Mouse (Mus musculus): ENCODE data around the gene Lmbr1. TPM values are rescaled to one million over a fixed set of nuclear protein-coding genes. Genes with fewer than 3 reads are reported as not detected.

Lmbr1 gene
- polyA plus RNA-seq, 1 experiment from 2014 or later: 14.8 TPM

DNA sequence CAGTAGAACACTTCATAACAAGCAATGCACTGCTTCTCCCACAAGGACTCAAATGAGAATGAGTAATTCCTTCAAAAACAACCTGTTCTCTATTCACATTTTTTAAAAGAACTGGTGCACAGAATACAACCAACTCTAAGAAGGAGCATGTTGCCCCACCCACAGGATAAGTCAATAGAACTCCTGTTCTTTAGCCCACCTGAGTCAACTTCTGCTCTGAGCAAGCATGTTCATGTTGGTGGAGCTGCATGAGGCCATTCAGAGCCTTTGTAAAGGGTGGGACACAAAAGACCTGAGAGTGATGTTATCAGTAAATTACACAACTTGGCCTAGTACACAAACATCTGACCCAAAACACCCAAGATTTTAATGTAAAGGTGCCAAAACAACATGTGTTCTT, 139.8 kb downstream of the Lmbr1 start:
- no peak overlapping the region for H3K27ac ChIP-seq (ENCODE audit: low read depth, low read length)
- DNase-seq (ENCODE audit: low spot score): no peak

DNA sequence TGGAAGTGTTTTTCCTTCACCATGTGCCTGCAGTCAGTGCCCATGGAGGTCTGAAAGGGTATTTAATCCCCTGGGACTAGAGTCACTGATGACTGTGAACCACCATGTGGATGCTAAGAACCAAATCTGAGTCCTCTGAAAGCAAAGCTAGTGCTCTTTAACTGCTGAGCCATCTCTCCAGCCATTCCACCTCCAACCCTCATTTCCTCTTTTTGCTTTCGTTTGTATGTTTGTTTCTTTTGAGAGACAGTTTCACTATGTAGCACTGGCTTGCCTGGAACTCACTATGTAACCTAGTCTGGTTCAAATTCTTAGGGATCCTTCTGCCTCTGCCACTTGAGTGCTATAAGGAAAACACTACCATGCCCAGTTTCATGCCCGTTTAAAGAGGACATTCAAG, 147.7 kb downstream of the Lmbr1 start:
- H3K27me3 ChIP-seq (ENCODE audit: control insufficient read depth, insufficient read depth, low read length): no peaks in the 10 kb centered on the region
- H3K4me3 ChIP-seq (ENCODE audit: low read depth, low read length): no peak overlapping the region
- DNase-seq (ENCODE audit: low spot score) (no peak), ATAC-seq (ENCODE audit: insufficient read depth, low FRiP score, low TSS enrichment) (no peak)
- H3K36me3 ChIP-seq (ENCODE audit: control insufficient read depth, insufficient read depth, low read length): no peaks in the 10 kb centered on the region
- WGBS: 80% methylated on average over 2 of the region's 2 CpGs
- no peaks in the 10 kb centered on the region for H3K9me3 ChIP-seq (ENCODE audit: control insufficient read depth, low read length)
- H3K4me2 ChIP-seq (ENCODE audit: low read depth): no peak overlapping the region
- H3K27ac ChIP-seq (ENCODE audit: low read depth, low read length): no peak overlapping the region
- H3K9ac ChIP-seq (ENCODE audit: low read length): no peak overlapping the region
- no peaks in the 10 kb centered on the region for H3K4me1 ChIP-seq (ENCODE audit: control insufficient read depth, insufficient read depth, low read length)

More for the DNA sequence above, 139.8 kb downstream of the Lmbr1 start:
- Histone ChIP-seq H3K4me2 (ENCODE audit: low read depth) (no peak overlapping the region), H3K36me3 (ENCODE audit: control insufficient read depth, insufficient read depth, low read length) (no peaks in the 10 kb centered on the region), H3K9ac (ENCODE audit: low read length) (no peak overlapping the region), H3K4me1 (ENCODE audit: control insufficient read depth, insufficient read depth, low read length) (no peaks in the 10 kb centered on the region), H3K4me3 (ENCODE audit: low read depth, low read length) (no peak overlapping the region), H3K9me3 (ENCODE audit: control insufficient read depth, low read length) (no peaks in the 10 kb centered on the region), H3K27me3 (ENCODE audit: control insufficient read depth, insufficient read depth, low read length) (no peaks in the 10 kb centered on the region)
- ATAC-seq (ENCODE audit: insufficient read depth, low FRiP score, low TSS enrichment): no peak

GRCm38 (mm10) chr5:29224089-29224488, 154.1 kb downstream of the Lmbr1 start:
- H3K4me2 ChIP-seq (ENCODE audit: low read depth): no peak overlapping the region
- H3K9me3 ChIP-seq (ENCODE audit: control insufficient read depth, low read length): no peaks in the 10 kb centered on the region
- 93% methylated on average over 7 of the region's 7 CpGs for WGBS
- H3K4me1 ChIP-seq (ENCODE audit: control insufficient read depth, insufficient read depth, low read length): no peaks in the 10 kb centered on the region
- no peak overlapping the region for H3K9ac ChIP-seq (ENCODE audit: low read length)
- DNase-seq (ENCODE audit: low spot score): no peak
- no peaks in the 10 kb centered on the region for H3K36me3 ChIP-seq (ENCODE audit: control insufficient read depth, insufficient read depth, low read length)
- no peak overlapping the region for H3K27ac ChIP-seq (ENCODE audit: low read depth, low read length)
- no peak overlapping the region for H3K4me3 ChIP-seq (ENCODE audit: low read depth, low read length)
- no peak for ATAC-seq (ENCODE audit: insufficient read depth, low FRiP score, low TSS enrichment)
- no peaks in the 10 kb centered on the region for H3K27me3 ChIP-seq (ENCODE audit: control insufficient read depth, insufficient read depth, low read length)

DNA sequence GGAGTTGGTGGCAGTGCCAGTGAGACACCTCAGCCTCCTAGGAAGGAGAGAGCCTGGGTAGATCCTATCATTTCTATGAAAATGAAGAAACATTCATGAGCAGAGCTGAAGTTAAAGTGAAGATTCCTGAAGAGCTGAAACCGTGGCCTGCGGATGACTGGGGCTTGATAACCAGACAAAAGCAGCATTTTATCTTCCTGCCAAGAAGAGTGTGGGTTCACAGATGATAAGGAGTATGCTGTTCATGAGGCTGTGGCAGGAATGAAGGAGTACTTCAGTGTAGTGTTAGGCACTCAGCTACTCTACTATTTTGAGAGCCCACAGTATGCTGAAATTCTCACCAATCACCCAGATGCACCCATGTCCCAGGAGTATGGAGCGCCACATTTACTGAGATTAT, 160.2 kb downstream of the Lmbr1 start:
- WGBS: 91% methylated on average over 3 of the region's 3 CpGs
- DNase-seq (ENCODE audit: low spot score): no peak
- ATAC-seq (ENCODE audit: insufficient read depth, low FRiP score, low TSS enrichment): no peak
- Histone ChIP-seq H3K4me2 (ENCODE audit: low read depth) (no peak overlapping the region), H3K4me3 (ENCODE audit: low read depth, low read length) (no peak overlapping the region), H3K36me3 (ENCODE audit: control insufficient read depth, insufficient read depth, low read length) (no peaks in the 10 kb centered on the region), H3K27ac (ENCODE audit: low read depth, low read length) (no peak overlapping the region), H3K9me3 (ENCODE audit: control insufficient read depth, low read length) (no peaks in the 10 kb centered on the region), H3K4me1 (ENCODE audit: control insufficient read depth, insufficient read depth, low read length) (no peaks in the 10 kb centered on the region), H3K27me3 (ENCODE audit: control insufficient read depth, insufficient read depth, low read length) (no peaks in the 10 kb centered on the region), H3K9ac (ENCODE audit: low read length) (no peak overlapping the region)

DNA sequence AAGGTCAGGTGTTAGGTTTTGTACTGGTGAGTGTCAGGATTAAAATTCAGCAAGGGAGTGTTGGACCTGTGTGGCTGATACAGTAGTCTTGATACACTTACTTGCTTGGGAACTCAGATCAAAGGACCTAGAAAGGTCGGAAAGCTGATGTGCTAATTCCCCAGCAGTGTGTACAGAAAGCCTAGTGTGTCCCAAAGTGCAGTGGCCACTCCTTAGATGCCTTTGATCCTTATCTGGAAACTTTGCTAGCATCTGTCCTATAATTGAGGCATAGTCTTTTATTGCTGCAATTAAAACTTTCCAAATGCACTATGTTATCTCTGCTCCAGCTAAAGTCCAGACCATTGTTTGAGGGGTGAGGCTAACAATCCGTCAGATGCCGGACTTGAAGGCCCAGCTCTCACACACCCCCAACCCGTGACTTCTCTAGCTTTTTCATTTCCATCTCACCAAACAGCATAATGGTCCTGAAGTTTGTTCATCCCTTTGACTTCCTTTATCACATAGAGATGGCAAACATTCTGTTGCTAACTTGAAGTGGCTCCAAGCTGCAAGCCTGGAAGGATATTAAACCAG, 166.1 kb downstream of the Lmbr1 start:
- Histone ChIP-seq H3K4me2 (ENCODE audit: low read depth) (no peak overlapping the region), H3K9ac (ENCODE audit: low read length) (no peak overlapping the region), H3K4me1 (ENCODE audit: control insufficient read depth, insufficient read depth, low read length) (no peaks in the 10 kb centered on the region), H3K9me3 (ENCODE audit: control insufficient read depth, low read length) (no peaks in the 10 kb centered on the region), H3K27ac (ENCODE audit: low read depth, low read length) (no peak overlapping the region), H3K27me3 (ENCODE audit: control insufficient read depth, insufficient read depth, low read length) (no peaks in the 10 kb centered on the region), H3K4me3 (ENCODE audit: low read depth, low read length) (no peak overlapping the region), H3K36me3 (ENCODE audit: control insufficient read depth, insufficient read depth, low read length) (no peaks in the 10 kb centered on the region)
- ATAC-seq (ENCODE audit: insufficient read depth, low FRiP score, low TSS enrichment) (no peak), DNase-seq (ENCODE audit: low spot score) (no peak)
- WGBS: 43% methylated on average over 4 of the region's 4 CpGs

DNA sequence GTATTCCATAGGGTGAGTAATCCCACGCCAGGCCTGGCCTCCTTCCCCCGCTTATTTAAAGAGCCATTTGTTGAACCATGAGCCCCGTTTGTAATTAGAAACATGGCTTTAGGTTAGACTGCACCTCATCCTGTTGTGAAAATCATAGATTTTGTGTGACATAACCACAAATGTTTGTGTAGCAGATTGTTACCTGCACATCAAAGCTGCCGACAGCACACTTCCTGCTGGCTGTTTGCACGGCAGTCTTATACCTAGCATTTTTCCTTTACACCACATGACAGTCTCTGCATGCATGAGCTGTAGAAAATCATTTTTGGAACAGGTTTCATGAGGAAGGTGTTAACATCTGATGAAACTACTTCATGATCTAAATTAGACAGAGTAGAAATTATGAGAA, 172.5 kb downstream of the Lmbr1 start:
- Histone ChIP-seq H3K27me3 (ENCODE audit: control insufficient read depth, insufficient read depth, low read length) (no peaks in the 10 kb centered on the region), H3K4me1 (ENCODE audit: control insufficient read depth, insufficient read depth, low read length) (no peaks in the 10 kb centered on the region), H3K9ac (ENCODE audit: low read length) (no peak overlapping the region), H3K9me3 (ENCODE audit: control insufficient read depth, low read length) (no peaks in the 10 kb centered on the region), H3K36me3 (ENCODE audit: control insufficient read depth, insufficient read depth, low read length) (no peaks in the 10 kb centered on the region), H3K27ac (ENCODE audit: low read depth, low read length) (no peak overlapping the region), H3K4me3 (ENCODE audit: low read depth, low read length) (no peak overlapping the region), H3K4me2 (ENCODE audit: low read depth) (no peak overlapping the region)
- ATAC-seq (ENCODE audit: insufficient read depth, low FRiP score, low TSS enrichment) (no peak), DNase-seq (ENCODE audit: low spot score) (no peak)
- 88% methylated on average over 5 of the region's 5 CpGs for WGBS

DNA sequence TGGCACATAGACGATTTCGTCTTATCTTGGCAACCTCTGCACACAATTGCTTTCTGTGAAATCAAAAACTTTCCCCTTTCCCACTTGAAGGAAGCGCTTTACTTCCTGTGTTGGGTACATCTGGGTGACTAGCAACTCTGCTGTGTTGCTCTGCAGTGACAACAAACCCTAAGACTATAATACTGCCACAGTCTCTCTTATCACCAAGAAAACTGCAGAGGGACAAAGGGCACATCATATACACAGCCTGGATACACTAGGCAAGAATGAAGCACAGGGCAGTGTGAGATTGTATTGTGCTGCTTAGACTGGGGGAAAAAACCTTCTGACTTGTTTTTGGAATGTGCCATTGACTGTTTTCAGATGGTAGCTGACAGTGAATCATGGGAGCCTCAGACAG, 178.3 kb downstream of the Lmbr1 start:
- no peak overlapping the region for H3K9ac ChIP-seq (ENCODE audit: low read length)
- H3K4me3 ChIP-seq (ENCODE audit: low read depth, low read length): no peak overlapping the region
- no peak overlapping the region for H3K27ac ChIP-seq (ENCODE audit: low read depth, low read length)
- no peak for DNase-seq (ENCODE audit: low spot score)
- H3K27me3 ChIP-seq (ENCODE audit: control insufficient read depth, insufficient read depth, low read length): no peaks in the 10 kb centered on the region
- no peaks in the 10 kb centered on the region for H3K36me3 ChIP-seq (ENCODE audit: control insufficient read depth, insufficient read depth, low read length)
- peaks cover 3% of the 10 kb centered on the region; the same call in 1 of the 2 replicates for H3K4me1 ChIP-seq (ENCODE audit: control insufficient read depth, insufficient read depth, low read length)
- WGBS: 85% methylated on average over 3 of the region's 3 CpGs
- ATAC-seq (ENCODE audit: insufficient read depth, low FRiP score, low TSS enrichment): no peak
- H3K4me2 ChIP-seq (ENCODE audit: low read depth): no peak overlapping the region
- no peaks in the 10 kb centered on the region for H3K9me3 ChIP-seq (ENCODE audit: control insufficient read depth, low read length)

- DNase-seq (ENCODE audit: low spot score) (no peak), ATAC-seq (ENCODE audit: insufficient read depth, low FRiP score, low TSS enrichment) (no peak)
- no peak overlapping the region for H3K27ac ChIP-seq (ENCODE audit: low read depth, low read length)
- 74% methylated on average over 4 of the region's 4 CpGs for WGBS
- no peak overlapping the region for H3K4me3 ChIP-seq (ENCODE audit: low read depth, low read length)
- no peaks in the 10 kb centered on the region for H3K36me3 ChIP-seq (ENCODE audit: control insufficient read depth, insufficient read depth, low read length)
- H3K4me2 ChIP-seq (ENCODE audit: low read depth): no peak overlapping the region
- H3K27me3 ChIP-seq (ENCODE audit: control insufficient read depth, insufficient read depth, low read length): no peaks in the 10 kb centered on the region
- H3K4me1 ChIP-seq (ENCODE audit: control insufficient read depth, insufficient read depth, low read length): peaks cover 3% of the 10 kb centered on the region; the same call in 1 of the 2 replicates
- H3K9me3 ChIP-seq (ENCODE audit: control insufficient read depth, low read length): no peaks in the 10 kb centered on the region
- H3K9ac ChIP-seq (ENCODE audit: low read length): no peak overlapping the region
Observed at GRCm38 (mm10) chr5:29198960-29199488, 179.2 kb downstream of the Lmbr1 start.

DNA sequence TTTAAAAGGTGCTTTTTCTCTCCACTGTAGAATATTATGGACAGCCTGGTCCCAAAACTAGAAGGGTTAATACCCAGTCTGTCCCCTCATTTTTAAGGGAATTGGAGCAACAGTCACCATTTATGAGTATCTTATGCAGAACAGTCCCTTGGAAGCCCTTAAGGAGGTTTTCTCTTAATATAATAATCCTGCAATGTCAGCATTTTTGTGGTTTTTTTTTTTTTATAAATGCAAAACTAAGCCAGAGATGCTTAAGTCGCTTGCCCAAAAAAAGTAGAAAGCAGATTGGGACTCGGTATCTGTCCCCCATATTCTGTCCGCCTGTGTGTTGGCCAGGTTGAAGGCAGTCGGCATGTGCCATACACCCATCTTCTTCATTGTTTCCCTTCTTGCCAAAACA, 181.0 kb downstream of the Lmbr1 start:
- WGBS: 92% methylated on average over 4 of the region's 4 CpGs
- ATAC-seq (ENCODE audit: insufficient read depth, low FRiP score, low TSS enrichment) (no peak), DNase-seq (ENCODE audit: low spot score) (no peak)

More for the DNA sequence above, 181.0 kb downstream of the Lmbr1 start:
- H3K9me3 ChIP-seq (ENCODE audit: control insufficient read depth, low read length): no peaks in the 10 kb centered on the region
- no peak overlapping the region for H3K4me2 ChIP-seq (ENCODE audit: low read depth)
- H3K9ac ChIP-seq (ENCODE audit: low read length): no peak overlapping the region
- peaks cover 3% of the 10 kb centered on the region; the same call in 1 of the 2 replicates for H3K4me1 ChIP-seq (ENCODE audit: control insufficient read depth, insufficient read depth, low read length)
- no peak overlapping the region for H3K27ac ChIP-seq (ENCODE audit: low read depth, low read length)
- no peaks in the 10 kb centered on the region for H3K27me3 ChIP-seq (ENCODE audit: control insufficient read depth, insufficient read depth, low read length)
- no peaks in the 10 kb centered on the region for H3K36me3 ChIP-seq (ENCODE audit: control insufficient read depth, insufficient read depth, low read length)
- no peak overlapping the region for H3K4me3 ChIP-seq (ENCODE audit: low read depth, low read length)
